Mouse (Mus musculus) bone marrow, adult 2 months (tissue): ENCODE results near the gene Fam160a1. TPM values are rescaled to one million over a fixed set of nuclear protein-coding genes. Genes with fewer than 3 reads are reported as not detected.

Experiments
- H3K27ac ChIP-seq: fragments of 200-500 bp; 2 replicates; pipeline ENCODE4 v1.5.1; 2012; ENCODE audit warnings: low read depth, mild to moderate bottlenecking, control low read depth, inconsistent platforms, low read length; ENCODE audit not compliant: control insufficient read depth, poor library complexity, insufficient read depth
- H3K4me1 ChIP-seq: fragments of 200-500 bp; 2 replicates; pipeline ENCODE4 v1.6.1; 2011; ENCODE audit warnings: low read length; ENCODE audit not compliant: control insufficient read depth, insufficient read depth
- H3K4me3 ChIP-seq: fragments of 200-500 bp; replicated peaks from 2 replicates; pipeline ENCODE3; 2011; ENCODE audit warnings: mild to moderate bottlenecking, low read depth, low read length, control low read depth; ENCODE audit not compliant: control insufficient read depth
- CTCF ChIP-seq: fragments of 200-500 bp; IDR thresholded peaks from 2 replicates; pipeline ENCODE4 v1.5.1; 2011; ENCODE audit warnings: low read length, control low read depth; ENCODE audit not compliant: control insufficient read depth, insufficient read depth
- POLR2A ChIP-seq: fragments of 200-500 bp; IDR thresholded peaks from 2 replicates; pipeline ENCODE4 v1.6.1; 2011; ENCODE audit warnings: low read depth, mild to moderate bottlenecking, control low read depth, low read length, borderline replicate concordance; ENCODE audit not compliant: control insufficient read depth
- WGBS: fragments of 180-500 bp; shearing (Covaris S2); methylation state at CpG from one replicate; pipeline ENCODE4 v1.1.7; 2018; 5-methylcytosine and 5-hydroxymethylcytosine counted together
- polyA plus RNA-seq: library from polyadenylated mRNA; stranded (reverse); fragments of >200 nt; gene quantifications from 2 replicates; pipeline ENCODE4 v1.2.4, GENCODE M21; 2011; ENCODE audit warnings: low replicate concordance; ENCODE audit not compliant: missing spikeins, insufficient read depth, insufficient read length

The Fam160a1 gene
- polyA plus RNA-seq, 1 experiment = not detected

- H3K4me3 ChIP-seq = no peak overlapping the region
- 72% methylated on average over 2 of the region's 2 CpGs for WGBS
- TF ChIP-seq POLR2A = no peak
- no peak for TF ChIP-seq CTCF
Observed at GRCm38 (mm10) chr3:85841454-85842176, 24.5 kb upstream of the Fam160a1 start.

GRCm38 (mm10) chr3:85833627-85834026 lies 16.5 kb upstream of the Fam160a1 start:
- Histone ChIP-seq H3K4me3 (no peak overlapping the region), H3K4me1 (no peaks in the 10 kb centered on the region), H3K27ac (no peak overlapping the region)
- 65% methylated on average over 1 of the region's 1 CpGs for WGBS
- TF ChIP-seq CTCF (no peak), POLR2A (no peak)

More at GRCm38 (mm10) chr3:85841454-85842176, 24.5 kb upstream of the Fam160a1 start:
- no peaks in the 10 kb centered on the region for H3K4me1 ChIP-seq
- H3K27ac ChIP-seq = no peak overlapping the region

- no peak overlapping the region for H3K4me3 ChIP-seq
- WGBS = 84% methylated on average over 10 of the region's 10 CpGs
- H3K27ac ChIP-seq = no peak overlapping the region
- no peaks in the 10 kb centered on the region for H3K4me1 ChIP-seq
- TF ChIP-seq POLR2A (no peak), CTCF (no peak)
Observed at GRCm38 (mm10) chr3:85832490-85833155, 15.5 kb upstream of the Fam160a1 start.

DNA sequence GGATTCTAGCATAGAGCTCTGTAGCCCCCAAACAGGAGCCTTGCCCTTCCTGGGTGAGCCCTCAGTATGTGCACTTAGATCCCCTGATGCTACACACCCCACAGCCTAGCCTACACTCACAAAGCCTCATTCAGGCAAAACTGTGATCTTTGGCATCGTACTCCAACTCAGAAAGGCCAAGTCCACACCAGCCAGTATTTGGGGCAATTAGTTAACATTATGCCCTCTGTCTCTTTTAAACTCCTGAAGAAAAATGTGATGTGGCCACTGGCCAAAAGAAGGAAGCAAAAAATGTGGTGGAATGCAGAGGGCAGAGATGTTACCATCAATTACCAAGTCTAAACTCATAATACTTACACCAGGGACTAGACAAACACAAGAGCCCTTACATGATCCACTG lies 14.7 kb upstream of the Fam160a1 start:
- Histone ChIP-seq H3K27ac (no peak overlapping the region), H3K4me1 (no peaks in the 10 kb centered on the region), H3K4me3 (no peak overlapping the region)
- WGBS = 81% methylated on average over 1 of the region's 1 CpGs
- no peak for TF ChIP-seq POLR2A
- no peak for TF ChIP-seq CTCF

DNA sequence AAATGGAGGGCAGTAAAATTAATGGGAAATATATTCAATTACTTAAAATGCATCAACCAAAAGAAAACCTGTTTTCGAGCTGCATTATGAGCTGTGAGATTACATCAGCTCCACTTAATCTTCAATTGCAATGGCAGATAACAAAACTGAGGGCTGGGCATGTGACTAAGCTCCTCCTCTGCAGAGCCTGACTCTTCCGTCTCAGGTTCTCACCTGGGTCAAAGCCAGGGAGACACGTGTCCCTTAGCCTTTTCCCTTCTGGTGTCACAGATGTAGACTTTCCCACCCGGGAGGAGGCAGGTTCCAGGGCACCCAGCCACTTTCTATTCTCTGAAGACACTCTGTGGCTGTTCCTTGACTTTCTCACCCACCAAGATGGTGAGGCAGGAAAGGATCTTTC lies 12.0 kb upstream of the Fam160a1 start:
- TF ChIP-seq CTCF = no peak
- no peak for TF ChIP-seq POLR2A
- Histone ChIP-seq H3K4me3 (no peak overlapping the region), H3K4me1 (no peaks in the 10 kb centered on the region), H3K27ac (no peak overlapping the region)
- WGBS = 70% methylated on average over 4 of the region's 4 CpGs

GRCm38 (mm10) chr3:85827815-85828214 lies 10.7 kb upstream of the Fam160a1 start:
- no peak overlapping the region for H3K27ac ChIP-seq
- no peak overlapping the region for H3K4me3 ChIP-seq
- TF ChIP-seq POLR2A (no peak), CTCF (no peak)
- 80% methylated on average over 6 of the region's 6 CpGs for WGBS
- no peaks in the 10 kb centered on the region for H3K4me1 ChIP-seq

- Histone ChIP-seq H3K4me3 (no peak overlapping the region), H3K27ac (no peak overlapping the region), H3K4me1 (no peaks in the 10 kb centered on the region)
- TF ChIP-seq POLR2A (no peak), CTCF (no peak)
- 74% methylated on average over 4 of the region's 4 CpGs for WGBS
Observed at GRCm38 (mm10) chr3:85827283-85827682, 10.2 kb upstream of the Fam160a1 start.

DNA sequence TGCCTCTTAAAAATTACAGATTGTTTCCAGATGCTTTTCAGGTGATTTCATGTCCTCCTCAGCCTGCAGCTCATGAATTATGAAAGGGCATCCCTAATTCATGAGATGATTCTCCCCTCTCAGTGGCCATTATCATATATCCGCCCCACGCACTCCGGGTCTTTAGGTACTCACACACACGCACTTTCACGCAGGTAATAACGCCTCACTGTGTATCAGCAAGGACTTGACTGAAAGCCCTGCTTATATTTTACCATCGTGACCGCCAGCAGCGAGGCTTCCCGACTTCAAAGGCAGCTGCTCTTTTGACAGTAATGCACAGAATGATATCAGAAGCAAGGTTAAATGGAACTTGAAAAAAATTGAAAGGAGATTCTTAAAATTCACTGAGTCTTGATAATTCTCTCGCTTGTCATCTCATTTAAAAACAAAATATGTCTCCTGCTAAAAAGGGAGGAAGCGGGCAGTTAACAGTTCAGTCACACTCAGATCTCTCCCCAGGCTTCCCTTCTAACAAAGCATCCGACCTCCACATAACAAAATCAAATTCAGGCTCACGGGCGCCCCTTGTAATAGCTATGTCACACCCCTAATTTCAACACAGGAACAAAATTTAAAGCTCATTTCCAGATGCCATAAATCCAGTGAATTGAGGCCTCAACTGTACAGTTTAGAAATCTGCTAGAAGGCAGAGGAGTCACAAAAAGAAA lies 3.9 kb upstream of the Fam160a1 start:
- WGBS = 88% methylated on average over 15 of the region's 15 CpGs
- TF ChIP-seq CTCF = no peak
- TF ChIP-seq POLR2A = no peak
- Histone ChIP-seq H3K4me3 (no peak overlapping the region), H3K4me1 (no peaks in the 10 kb centered on the region), H3K27ac (no peak overlapping the region)
